Mouse (Mus musculus) brain, embryonic 14.5 days (tissue): ENCODE data around the gene Ihh. TPM values are rescaled to one million over a fixed set of nuclear protein-coding genes. Genes with fewer than 3 reads are reported as not detected.

ENCODE experiments used
- DNase-seq: peaks from one replicate; pipeline ENCODE4 v3.0.0-alpha.2; 2011; ENCODE audit warnings: low read depth
- CTCF ChIP-seq: fragments of 200-500 bp; IDR thresholded peaks from 2 replicates; pipeline ENCODE4 v1.5.1; 2012; ENCODE audit warnings: inconsistent platforms, mild to moderate bottlenecking, moderate library complexity, borderline replicate concordance; ENCODE audit not compliant: insufficient read depth, insufficient read length; ENCODE audit errors: extremely low read depth
- POLR2A ChIP-seq: fragments of 200-500 bp; IDR thresholded peaks from 2 replicates; pipeline ENCODE4 v1.6.1; 2012; ENCODE audit warnings: mild to moderate bottlenecking, inconsistent platforms, borderline replicate concordance; ENCODE audit not compliant: poor library complexity, insufficient read depth, insufficient read length, severe bottlenecking; ENCODE audit errors: extremely low read depth
- polyA plus RNA-seq: library from polyadenylated mRNA; depleted of rRNA; stranded (reverse); fragments of >200 nt; gene quantifications from 2 replicates; pipeline ENCODE4 v1.2.3, GENCODE M21; 2012; rRNA removed

Gene Ihh
- polyA plus RNA-seq: 0.47 and 0.57 TPM in 2 replicates

- TF ChIP-seq POLR2A (no peak), CTCF (no peak)
Measured at GRCm38 (mm10) chr1:74951556-74952210, at the start of gene Ihh. TSS of gene Ihh (minus strand) at chr1:74951672.

DNA sequence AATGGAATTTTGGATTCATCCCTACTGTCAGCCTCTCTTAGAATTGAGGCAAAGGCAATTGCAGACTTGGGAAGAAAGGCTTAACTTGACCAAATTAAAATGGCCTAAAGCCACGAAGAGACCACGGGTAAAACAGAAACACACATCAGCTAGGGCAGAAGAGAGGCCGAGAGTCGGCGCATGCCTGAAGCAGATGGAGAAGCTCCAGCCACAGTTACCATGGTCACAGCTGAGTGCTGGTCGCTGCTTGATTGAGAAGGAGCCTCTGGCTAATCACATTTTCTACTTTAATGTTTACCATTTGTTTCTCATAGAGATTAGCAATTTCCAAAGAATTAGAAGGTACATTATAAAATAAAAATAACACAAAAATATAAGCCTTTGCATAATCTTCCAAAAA, 49.7 kb upstream of the Ihh start:
- TF ChIP-seq POLR2A (no peak), CTCF (no peak)
- DNase-seq: peak; percentile 11

More at GRCm38 (mm10) chr1:74951556-74952210, at the start of gene Ihh:
- no peak for DNase-seq

GRCm38 (mm10) chr1:75000496-75000895, 49.0 kb upstream of the Ihh start:
- TF ChIP-seq CTCF (peak; percentile 65; the same call in 1 of the 2 replicates), POLR2A (no peak)
- peak; percentile 38 for DNase-seq

GRCm38 (mm10) chr1:74999173-74999572, 47.7 kb upstream of the Ihh start:
- TF ChIP-seq CTCF: no peak
- no peak for TF ChIP-seq POLR2A
- no peak for DNase-seq

DNA sequence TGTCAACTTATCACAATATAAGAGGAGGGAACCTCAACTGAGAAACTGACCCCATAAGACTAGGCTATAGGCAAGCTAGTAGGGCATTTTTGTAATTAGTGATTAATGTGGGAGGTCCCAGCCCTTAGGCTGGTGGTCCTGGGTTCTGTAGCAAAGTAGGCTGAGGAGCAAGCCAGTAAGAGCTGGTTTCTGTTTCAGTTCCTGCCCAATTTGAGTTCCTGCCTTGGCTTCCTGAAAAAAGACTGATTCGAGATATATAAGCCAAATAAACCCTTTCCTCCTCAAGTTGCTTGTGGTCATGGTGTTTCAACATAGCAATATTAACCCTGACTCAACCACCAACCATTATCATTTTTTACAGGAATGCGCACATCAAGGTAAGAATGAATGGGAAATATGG, 45.8 kb upstream of the Ihh start:
- TF ChIP-seq CTCF (no peak), POLR2A (no peak)
- no peak for DNase-seq

GRCm38 (mm10) chr1:74977001-74977400, 25.5 kb upstream of the Ihh start:
- DNase-seq: no peak
- TF ChIP-seq POLR2A (no peak), CTCF (no peak)

- DNase-seq: no peak
- TF ChIP-seq POLR2A: no peak
- TF ChIP-seq CTCF: no peak
Measured at GRCm38 (mm10) chr1:74975936-74976335, 24.5 kb upstream of the Ihh start.

DNA sequence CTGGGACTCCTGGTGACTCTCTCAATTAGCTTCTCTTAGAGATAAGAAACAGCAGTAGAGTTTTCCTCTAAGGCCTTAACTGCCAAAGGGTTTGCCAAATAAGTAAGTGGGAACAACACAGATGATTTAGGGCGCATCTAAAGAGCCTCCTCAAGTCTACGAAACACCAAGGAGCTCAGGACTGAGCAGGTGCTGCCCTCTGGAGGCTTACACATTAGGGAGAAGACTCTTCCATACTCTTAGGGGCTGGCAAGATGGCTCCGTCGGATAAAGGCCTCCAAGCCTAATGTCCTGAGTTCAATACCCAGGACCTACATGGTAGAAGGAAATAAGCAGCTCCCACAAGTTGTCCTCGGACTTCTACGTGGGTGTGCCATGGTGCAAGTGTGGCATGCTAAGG, 22.1 kb upstream of the Ihh start:
- TF ChIP-seq CTCF: no peak
- TF ChIP-seq POLR2A: no peak
- no peak for DNase-seq

DNA sequence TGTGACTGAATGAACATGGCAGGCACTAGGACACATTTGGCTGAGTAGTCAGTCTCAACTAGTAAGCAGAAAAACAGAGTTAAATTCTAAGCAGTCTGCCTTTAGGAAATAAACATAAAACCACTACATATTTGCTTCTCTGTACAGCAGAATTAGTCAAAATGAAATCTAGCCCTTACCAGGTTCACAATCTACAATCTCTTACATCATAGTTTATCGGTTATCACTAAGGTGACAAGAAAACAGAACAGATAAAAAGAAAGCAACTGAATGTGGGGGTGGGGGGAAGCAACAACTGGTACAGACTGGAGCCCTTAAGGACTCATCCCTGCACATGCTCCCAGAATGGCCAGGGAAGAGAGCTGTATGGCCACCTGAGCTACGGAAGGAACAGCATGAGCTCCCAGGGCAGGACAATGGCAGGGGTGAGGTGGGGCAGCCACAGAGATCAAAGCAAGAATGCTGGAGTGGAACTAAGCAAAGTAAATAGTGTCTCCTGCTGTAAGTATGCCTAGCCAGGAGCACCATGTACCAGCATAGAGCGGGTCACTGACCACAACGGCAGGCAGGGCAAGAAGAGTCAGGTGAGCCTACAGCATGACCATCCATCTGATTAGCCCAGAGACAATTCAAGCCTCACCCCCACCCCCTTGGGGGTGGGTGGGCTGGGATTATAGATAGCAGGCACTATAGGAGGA, 20.0 kb upstream of the Ihh start:
- TF ChIP-seq POLR2A (no peak), CTCF (no peak)
- no peak for DNase-seq

DNA sequence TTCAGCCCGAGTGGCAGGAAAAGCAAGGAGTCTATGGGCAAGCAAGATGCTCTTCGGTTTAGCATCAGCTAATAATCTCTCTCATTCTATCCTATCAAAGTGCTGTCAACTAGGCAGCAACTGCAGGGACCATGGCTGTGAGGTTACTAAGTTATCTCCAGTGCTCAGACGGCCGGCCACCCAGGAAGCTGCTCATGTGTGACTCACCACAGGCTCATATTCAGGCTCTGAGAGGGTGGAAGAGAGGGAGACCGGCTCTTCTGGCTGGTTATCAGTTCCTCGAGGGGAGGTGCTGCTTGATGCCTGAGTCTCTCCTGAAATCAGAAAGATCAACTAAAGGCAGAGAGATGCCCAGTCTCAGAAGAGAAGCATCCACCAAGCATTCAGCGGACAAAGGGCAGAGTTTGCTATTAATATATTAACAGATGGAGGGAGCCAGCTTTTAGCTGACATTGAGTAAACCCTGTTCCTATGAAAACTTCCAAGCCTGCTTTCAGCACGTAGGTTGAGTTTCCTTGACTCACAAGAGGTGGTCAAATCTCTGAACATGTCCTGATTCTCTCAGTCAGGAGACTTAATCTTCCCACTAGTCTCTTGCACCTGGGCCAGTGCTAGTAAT, 16.6 kb upstream of the Ihh start:
- TF ChIP-seq CTCF (no peak), POLR2A (no peak)

GRCm38 (mm10) chr1:74964494-74965215, 13.2 kb upstream of the Ihh start:
- TF ChIP-seq CTCF: peak; percentile 80
- TF ChIP-seq POLR2A: no peak
- DNase-seq: peak; percentile 90

More for the DNA sequence above, 16.6 kb upstream of the Ihh start:
- no peak for DNase-seq
